Mouse (Mus musculus): ENCODE measurements around the gene C1qc.

The C1qc gene

DNA sequence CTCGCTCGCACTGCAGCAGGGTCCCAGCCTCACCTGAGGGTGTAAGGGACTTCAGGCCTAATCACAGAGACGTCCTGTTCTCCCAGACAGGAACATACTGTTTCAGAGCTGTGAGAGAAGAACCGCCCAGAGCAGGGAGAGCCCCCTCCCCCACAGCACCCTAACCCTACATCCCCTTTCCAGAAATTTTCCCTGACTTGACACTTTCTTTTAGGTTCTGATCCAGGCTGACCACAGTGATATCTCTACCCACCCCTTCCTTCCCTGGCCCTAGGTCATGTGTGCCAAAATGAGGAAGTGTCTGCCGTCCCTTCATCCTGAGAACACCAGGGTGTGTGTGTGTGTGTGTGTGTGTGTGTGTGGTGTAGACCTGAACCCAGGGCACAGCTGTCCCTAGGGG lies at the start of gene C1qc:
C1qc (minus strand) TSS at position 255 of the 400 bp plus-strand sequence.
- no peak for DNase-seq (ENCODE audit: low spot score)

DNA sequence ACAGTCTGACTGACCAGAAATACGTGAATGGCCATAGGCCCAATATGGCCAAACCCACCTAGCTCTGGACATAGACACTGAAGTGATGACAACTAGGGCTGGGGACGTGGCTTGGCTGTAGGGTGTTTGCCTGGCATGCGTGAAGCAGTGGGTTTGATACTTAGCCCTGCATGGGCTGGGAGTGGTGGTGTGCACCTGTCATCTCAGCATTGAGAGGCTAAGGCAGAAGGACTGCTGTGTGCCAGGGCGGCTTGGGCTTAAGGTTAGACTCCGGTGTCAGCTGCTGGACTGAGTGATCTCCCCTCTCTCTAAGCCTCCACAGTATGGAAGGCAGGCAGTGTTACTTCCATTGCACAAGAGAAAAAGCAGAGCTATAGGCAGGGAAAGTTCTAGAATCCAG lies 45.1 kb upstream of the C1qc start:
- DNase-seq (ENCODE audit: low spot score) = no peak

DNA sequence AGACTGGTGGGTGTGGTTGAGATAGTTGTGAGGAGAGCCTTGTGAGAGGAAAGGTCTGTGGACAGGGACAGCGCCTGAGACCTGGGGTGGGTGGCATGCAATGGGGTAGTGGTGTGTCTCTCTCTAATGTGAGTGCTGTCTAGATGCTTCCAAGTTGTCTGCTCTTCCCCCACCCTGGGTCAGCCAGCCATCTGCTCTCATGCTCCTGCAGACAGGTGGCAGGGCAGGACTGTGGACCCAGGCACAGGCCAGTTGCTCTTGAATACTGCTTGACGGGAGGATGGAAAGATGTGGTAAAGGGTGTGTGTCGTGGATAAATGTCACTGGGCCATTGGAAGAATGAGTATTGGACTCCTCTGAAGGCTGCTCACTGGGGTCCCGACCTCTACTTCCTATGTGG lies 44.5 kb upstream of the C1qc start:
- no peak for DNase-seq (ENCODE audit: low spot score)

DNA sequence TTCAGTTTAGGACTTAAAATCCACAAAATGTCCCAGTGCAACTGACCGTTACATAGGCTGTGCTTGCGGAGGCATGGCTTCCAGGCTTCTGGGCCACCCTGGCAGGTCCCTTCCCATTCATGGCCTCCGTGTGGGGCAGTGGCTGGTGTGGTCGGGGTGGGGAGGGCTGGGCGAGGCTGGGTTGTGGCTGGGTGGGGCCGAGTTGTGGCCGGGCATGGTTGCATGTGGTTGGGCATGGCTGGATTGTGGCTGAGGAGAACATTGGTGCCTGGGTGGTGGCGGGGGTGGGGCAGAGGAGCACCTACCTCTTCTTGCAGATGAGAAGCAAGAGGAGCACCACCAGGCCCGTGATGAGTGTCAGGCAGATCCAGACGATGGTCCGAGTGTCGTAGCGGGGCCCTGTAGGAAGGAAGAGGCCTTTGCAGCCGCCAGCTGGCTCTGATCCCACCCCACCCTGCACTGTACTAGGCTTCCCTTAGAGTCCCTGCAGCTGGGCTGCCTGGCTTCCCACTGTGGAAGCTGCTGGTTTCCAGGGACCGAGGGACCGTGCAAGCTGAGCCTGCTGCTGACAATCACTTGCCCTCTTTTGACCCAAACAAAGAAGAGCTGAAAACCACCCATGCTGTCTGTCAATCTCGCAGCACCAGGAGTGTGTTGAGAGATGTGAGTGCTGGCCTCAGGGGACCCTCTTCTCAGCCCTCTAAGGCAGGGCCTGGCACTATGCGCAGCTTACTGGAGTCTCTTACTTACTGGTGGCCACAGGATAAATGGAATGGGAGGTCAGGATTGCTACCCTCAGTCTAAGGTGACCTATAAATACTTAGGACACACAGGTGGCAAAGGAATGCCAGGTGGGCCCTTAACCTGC lies 42.1 kb upstream of the C1qc start:
- DNase-seq (ENCODE audit: low spot score) = no peak

DNA sequence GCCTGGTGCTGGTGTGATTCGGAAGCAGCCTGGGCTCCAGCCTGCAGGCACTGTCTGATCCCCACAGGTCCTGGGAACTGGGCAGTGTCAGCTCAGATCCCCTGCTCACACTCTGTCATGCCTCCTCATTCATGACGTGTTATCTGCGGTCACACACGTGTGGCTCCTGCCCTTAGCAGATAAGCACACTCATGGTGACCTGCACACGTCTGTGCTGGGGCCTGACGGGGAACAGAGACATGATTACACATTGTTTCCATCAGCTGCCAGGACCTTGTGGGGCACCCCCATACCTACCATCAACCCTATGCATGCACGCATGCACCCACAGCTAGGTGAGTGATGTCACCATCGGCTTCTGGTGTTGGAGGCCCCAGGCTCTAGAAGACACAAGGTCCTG lies 37.6 kb upstream of the C1qc start:
- DNase-seq (ENCODE audit: low spot score) = no peak

DNA sequence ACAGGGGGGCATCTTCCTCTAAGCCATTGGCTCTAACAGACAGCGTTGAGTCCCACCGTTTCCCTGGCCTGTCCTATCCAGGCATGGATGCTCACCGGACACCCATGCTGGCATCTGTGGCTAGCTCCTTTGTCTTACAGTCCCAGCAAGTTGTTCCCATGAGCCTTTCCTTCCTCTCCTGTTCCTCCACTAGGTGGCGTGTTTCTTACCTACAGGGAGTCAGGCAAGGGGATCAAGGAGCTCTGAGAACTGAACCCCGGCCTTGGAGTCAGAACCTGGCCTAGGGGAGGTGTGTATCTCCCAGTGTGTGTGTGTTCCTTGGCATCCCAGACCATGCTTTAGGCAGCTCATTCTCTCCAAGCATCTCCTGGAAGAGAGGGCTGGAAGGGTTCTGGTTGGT lies 36.1 kb upstream of the C1qc start:
- no peak for DNase-seq (ENCODE audit: low spot score)

DNA sequence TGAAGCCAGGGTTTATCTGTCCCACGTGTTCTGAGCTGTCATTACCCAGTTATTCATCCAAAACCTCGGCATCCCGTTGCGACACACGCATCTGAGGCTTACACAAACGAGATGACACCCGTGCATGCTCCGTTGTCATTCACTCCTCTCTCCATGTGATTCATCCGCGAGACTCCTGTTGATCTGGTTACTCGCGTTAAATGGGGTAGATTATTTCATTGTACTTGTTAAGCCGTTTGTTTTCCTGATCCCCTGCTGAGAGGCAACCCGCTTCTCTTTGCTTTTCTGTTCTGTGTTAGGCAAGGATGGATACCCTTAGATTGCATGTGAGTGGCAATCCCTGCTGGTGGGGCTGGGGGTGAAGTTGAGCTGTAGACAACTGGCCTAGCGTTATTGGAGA lies 32.9 kb upstream of the C1qc start:
- no peak for DNase-seq (ENCODE audit: low spot score)

DNA sequence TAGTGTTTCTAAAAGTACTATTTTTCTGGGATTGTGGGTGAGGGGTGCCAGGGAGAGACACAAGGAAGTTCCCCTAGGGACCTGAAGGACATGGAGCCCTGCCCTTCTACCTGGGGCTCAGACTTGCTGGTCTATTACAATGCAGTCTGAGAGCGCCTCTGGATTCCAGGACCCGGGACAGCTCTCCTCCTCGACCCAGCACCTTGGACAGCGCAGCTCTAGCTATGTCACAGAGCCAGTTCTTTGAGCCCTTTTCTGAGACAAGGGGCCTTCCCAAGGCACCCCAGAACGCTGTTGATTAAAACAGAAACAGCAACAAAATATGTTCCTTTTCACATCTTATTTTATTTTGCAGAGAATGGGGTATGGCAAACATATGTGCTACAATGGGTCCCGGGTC lies 31.7 kb upstream of the C1qc start:
- DNase-seq (ENCODE audit: low spot score) = no peak

DNA sequence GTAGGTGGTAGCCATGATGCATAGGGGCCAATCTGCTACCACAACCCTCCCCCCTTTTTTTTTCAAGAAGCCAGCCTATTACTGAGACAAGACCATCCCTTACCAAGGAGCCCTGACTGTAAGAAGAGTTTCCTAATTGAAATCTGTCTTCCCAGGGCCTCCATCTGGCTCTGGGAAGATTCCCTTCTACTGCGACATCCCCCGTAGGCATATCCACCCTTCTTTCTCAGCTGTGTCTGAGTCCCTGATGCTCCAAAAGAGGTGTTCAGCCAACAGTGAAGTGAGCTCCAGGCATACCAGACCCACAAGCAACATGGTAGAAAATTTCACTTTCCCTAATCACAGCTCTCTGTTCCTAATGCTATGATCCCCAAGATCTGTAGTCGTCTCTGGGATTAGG lies 26.7 kb upstream of the C1qc start:
- DNase-seq (ENCODE audit: low spot score) = no peak

DNA sequence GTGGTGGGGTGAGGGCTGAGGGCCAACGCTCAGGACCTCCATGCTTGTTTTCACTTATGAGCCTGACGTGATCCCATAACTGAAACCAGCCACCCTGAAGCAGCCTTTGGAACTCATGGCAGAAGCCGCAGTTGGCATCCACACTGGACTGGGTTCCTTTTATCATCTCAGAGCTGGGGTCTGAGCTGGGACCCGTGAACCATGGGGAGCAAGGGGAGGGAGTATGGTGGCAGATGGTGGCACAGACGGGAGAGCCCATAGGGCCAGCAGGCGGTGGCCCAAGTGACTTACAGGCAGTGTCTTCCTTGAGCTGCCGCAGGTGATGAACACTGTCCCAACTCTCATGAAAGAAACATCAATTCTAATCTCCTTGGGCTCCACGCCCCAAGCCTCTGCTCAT lies 26.0 kb upstream of the C1qc start:
- no peak for DNase-seq (ENCODE audit: low spot score)

DNA sequence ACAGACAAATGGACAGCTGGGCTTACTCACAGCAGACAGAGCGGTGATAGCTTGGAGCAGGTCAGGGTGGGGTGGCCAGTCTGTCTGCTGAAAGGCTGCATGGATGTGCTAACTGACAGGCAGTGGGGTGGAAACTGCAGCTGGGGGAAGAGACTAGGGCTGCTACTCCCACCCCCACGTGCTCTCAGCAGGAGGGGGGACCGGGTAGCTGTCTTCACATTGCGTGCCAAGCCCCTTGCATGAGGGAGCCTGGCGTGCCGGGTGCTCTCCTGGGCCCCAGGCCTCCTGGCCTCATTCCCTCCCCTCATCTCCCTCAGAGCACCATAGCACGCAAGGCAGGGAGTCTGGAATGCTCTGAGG lies 24.3 kb upstream of the C1qc start:
- no peak for DNase-seq (ENCODE audit: low spot score)

DNA sequence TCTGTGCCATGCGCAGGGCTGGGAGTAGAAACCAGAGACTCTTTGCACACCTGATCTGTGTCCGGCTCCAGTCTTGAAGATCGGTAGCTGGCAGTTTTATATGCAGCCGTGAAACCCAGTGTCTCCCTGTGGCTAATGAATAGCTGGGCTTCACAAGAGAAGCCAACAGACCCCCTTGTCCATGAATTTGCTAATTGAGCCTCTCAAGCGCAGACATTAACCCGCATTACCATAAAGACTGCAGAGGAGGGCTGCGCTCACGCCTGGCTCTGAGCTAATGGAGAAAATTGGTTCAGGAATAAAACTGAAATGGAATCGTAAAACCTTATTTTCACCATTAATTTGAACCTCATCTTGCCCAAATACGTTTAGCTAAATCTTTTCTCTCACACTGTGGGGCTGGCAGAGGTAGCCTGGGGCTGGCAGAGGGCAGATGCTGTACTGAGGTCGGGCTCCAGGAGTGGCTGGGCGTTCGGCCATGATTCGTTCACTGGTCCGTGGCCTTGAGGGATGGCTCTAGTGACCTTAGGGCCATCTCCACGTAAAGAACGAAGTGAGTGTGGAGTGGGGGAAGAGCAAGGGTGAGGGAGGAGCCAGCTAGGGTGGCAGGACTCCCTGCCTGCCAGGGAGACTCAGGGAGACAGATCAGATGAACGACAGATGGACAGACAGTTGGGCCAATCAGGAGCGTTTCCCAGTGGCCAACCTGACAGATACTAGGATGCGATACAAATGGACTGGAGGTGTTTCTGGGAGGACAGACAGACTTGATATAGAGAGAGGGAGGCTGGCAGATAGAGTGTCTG lies 23.7 kb upstream of the C1qc start:
- DNase-seq (ENCODE audit: low spot score) = no peak

DNA sequence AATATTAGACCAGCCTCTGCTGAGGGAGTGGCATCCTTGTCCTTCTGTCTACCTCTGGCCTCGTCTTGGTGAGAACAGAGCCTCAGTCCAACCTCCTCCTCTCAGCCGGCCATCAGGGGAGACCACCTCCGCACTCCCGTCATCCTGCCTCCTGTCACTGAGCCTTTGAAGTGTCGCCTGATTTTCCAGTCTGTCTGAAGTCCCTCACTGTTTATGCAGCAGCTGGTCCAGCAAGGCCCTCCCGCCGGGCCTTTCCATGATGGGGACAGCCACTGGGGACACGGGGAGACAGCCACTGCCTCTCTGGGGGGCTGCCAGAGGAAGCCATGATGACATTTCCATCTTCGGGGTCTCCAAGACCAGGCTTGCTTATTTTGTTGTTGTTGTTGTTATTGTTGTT lies 20.0 kb upstream of the C1qc start:
- no peak for DNase-seq (ENCODE audit: low spot score)

DNA sequence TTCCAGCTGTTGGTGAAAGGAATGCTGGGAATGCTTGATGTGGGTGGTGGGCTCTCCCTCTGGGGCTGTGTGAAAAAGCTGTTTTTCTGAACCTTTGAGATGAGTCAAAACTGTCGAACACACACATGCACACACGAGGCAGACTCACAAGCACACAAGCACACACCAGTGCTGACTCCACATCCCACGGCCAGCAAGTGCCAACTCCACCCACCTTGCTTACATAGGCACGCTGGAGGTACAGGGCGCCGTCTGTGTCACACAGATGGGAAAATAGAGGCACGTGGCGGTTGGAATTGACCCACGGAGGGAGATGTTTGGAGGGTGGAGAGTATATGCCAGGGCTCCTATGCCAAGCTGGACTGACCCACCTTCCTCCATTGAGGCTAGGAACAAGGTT lies 18.9 kb upstream of the C1qc start:
- DNase-seq (ENCODE audit: low spot score) = no peak

DNA sequence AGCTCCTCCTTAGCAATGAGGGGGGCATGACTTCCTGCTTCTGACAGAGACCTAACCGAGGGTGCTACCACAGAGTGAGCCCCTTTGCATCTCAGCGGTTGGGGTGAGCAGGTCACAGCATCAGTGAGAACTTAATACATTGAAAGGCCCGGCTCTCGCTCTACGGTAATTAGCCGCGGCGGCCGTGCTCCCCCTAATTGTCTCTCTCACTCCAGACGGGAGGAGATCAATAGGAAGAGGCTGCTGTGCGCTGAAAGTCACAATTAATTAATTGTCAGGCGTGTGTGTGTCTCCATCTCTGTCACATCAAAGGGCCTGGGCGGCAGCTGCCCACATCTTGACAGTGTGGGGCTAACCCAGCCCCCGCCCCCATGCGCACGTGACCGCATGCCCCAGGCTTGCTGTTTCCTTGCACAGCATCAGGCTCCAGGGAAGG lies 18.4 kb upstream of the C1qc start:
- DNase-seq (ENCODE audit: low spot score) = no peak

DNA sequence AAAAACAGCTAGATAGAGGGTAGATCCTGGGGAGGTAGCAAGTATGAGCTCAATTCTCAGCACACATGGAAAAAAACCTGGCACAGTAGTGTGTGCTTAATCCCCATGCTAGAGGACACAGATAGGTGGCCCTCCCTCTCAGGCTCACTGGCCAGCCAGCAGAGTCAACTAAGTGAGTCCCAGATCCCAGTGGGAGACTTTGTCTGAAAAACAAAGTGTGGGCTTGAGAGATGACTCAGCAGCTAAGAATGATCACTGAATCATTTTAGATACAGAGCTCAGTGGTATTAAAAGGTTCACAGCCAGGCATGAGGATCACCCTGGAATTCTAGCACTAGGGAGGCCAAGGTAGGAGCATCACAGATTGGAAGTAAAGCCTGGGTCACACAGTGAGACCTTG lies 14.9 kb upstream of the C1qc start:
- no peak for DNase-seq (ENCODE audit: low spot score)

DNA sequence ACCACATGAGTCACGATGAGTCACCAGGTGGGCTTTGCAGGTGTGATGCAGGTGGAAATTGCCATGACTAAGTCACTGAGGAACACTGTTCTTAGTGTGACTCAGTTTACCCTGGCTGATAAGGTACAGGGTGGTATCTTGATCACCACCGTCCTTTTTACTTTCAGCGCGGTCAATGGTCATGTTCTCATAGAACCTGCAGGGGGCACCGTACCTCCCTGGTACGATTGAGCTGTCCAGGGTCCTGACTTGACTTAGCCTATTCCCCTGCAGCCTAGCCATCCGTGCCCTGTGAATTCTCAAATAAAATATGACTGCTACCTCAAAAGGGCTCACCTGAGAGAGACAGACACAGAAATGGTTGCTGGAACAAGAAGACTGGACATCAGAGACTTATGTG lies 14.2 kb upstream of the C1qc start:
- DNase-seq (ENCODE audit: low spot score) = no peak

DNA sequence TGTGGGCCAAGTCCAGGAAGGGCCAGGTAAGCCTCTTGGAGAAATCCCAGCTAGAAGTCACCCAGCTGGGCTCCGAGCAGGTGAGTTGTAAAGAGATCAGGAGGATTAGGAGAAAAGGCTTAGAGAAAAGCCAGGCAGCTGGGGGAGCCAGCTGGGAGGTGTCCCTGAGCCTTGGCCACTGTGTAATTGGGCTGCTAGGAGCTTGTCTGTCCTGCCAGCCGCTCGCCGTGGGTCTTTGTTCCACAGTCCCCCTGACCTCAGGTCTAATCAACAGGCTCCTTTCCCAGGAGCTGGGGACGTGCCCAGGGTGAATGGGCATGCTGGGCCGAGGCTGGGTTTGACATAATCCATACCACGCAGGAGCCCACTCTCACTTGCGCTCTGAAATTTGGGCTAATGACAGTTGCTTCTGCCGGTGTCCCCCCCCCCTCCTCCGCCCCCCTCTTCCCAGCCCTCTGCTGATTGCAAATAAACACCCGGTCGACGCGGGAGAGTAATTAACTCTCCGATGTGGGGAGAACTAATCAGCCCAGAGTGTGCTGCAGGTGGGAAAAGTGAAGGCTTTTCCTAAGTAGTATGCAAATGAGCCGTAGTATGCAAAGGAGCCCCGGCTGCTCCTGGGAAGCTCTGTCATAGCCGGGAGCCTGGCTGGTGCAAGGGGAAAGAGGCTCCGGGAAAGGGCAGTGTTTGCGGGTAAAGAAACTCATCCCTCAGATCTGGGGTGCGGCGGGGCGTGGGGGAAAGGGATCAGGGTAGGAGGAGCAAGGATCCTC lies 12.1 kb upstream of the C1qc start:
- no peak for DNase-seq (ENCODE audit: low spot score)

DNA sequence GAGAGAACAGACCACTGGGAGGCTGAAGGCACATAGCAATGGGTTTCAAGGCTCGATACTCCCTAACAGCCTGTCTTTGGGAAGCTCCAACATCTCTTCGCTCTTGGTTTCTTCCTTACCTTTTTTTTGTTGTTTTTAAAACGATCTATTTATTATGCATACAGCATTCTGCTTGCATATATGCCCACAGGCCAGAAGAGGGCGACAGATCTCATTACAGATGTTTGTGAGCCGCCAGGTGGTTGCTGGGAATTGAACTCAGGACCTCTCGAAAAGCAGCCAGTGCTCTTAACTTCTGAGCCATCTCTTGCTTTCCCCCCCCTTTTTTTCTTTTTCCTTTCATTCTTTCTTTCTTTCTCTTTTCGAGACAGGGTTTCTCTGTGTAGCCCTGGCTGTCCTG lies 6.3 kb upstream of the C1qc start:
- DNase-seq (ENCODE audit: low spot score) = no peak

DNA sequence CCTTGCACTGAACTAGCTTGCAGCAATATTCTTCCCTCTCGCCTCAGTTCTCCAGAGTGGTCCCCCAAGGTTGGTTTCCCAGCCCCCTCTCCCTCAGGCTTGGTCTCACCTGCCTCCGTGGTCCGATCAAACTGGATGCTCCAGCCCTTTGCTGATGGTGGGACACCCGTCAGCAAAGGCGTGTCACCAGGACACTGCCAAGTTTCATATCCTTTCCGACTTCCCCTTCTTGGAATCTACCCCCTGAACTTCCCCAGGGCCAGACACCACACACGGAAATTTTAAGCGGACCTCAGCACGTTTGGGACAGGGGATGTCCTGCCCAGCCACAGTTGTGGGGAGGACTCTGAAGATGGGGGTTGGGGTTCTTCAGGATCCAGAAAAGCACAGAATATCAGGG lies 5.8 kb upstream of the C1qc start, which contains the start of gene C1qa:
C1qa (minus strand) TSS at position 167 of the 400 bp plus-strand sequence.
- no peak for DNase-seq (ENCODE audit: low spot score)

DNA sequence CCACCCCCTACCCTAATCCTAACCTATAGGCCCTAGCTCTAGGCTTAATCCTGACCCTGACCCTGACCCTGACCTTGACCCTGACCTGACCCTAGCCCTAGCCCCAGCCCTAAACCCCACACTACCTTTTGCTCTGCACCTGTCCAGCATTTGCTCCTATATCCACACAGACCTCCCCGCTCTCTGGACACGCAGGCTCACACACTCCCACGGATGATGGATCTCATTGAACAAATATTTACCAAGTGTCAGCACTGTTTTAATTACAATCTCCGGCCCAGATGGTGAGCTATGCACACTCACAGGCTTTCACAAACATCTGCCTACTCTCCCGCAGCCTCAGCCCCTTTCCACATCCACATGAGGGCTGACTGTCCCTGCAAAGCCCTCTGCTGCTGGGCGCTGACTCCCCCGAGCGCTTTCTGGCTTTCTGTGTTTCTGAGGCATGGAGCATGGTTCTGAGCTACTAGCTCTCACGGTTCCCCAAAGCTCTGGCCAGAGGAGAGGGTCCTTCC lies 5.3 kb upstream of the C1qc start:
- DNase-seq (ENCODE audit: low spot score) = no peak

DNA sequence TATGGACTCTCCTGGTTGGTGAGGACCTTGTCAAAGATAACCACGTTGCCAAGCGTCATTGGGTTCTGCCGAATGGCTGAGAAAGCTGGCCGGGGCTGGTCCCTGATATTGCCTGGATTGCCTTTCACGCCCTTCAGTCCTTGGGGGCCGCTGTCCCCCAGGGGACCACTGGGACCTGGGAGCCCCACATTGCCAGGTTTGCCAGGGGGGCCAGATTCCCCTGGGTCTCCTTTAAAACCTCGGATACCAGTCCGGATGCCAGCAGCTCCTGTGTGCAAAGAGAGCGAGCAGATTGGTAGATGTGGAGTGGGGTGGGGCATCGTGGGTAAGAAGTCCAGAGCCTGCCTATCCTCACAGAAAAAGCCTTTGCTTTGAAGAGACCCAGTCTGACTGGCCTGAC lies 3.6 kb upstream of the C1qc start:
- no peak for DNase-seq (ENCODE audit: low spot score)

DNA sequence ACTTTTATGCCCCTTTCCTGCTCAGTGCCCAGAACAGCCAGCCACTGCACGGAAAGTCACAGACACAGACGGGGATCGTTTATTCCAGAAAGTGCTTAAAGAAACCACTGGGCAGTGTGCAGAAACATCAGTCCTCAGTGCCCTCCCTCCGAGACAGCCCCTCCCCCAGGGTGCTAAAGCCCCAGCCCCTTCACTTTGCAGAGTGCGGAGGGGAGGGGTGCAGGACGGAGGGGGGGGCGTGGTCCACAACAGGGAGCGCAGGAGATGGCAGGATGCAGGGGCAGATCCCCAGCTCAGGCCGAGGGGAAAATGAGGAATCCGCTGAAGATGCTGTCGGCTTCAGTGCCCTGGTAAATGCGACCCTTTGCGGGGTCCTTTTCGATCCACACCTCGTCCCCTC lies 3.0 kb upstream of the C1qc start:
- DNase-seq (ENCODE audit: low spot score) = no peak

Data from left cerebral cortex, adult 11 months (tissue).